Mouse (Mus musculus) testis, adult 2 months (tissue): Measurements from ENCODE around the gene Naf1.

Experiments used
- CTCF ChIP-seq: fragments of 200-500 bp; IDR thresholded peaks from 2 replicates; pipeline ENCODE4 v1.5.1; 2012; ENCODE audit warnings: low read depth, mild to moderate bottlenecking, inconsistent platforms, low read length, moderate library complexity; ENCODE audit not compliant: control insufficient read depth, insufficient read depth, insufficient replicate concordance
- POLR2A ChIP-seq: fragments of 200-500 bp; IDR thresholded peaks from 2 replicates; pipeline ENCODE4 v1.6.1; 2012; ENCODE audit warnings: low read depth, mild to moderate bottlenecking, inconsistent platforms, low read length, moderate library complexity; ENCODE audit not compliant: control insufficient read depth

DNA sequence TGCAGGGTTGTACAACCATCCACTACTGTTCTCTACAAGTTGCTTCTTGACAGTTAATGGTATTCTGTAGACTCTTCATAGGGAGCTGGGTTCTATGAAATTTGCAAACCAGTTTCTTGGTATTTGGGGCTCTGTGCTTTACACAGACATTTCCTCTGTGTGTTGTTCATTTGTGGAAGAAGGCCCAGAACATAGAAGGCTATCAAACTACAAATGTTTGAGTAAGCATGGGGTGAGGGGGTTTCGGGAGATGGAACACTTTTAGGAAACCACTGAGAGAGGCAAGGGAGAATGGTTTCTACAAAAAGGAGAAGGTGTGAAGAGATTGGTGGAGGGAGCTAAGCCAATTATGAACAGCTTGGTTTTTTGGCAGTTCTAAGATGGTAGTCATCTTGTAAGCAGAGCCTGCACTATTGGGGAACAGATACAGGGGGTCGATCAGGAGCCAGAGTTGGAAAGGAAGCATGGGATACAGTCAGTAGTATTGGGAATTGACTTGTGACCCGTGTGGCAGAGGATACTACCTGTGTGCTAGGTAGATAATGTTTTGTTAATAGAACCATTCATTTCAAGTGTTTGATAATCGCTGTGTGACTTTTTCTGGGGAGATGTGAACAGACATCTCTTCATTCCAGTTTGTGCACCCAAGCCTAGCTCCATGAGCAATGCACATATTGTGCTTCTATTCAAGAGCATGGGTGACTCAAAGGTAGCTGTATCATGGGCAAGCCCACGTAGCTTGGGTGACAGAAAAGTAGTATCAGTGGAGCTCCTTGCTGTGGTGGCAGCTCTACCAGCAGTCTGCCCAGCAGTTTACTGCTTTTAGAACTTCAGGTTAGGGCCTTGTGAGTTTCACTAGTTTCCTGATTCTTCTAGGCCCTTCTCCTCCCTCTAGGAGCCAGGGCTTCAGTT, 1.8 kb downstream of the Naf1 start:
- TF ChIP-seq POLR2A (no peak), CTCF (no peak)
